ENCODE assay signal across 8 mouse cellular contexts in genomic region chrX:73228606-73229214, GRCm38 (mm10). TPM values are rescaled to one million over a fixed set of nuclear protein-coding genes. Genes with fewer than 3 reads are reported as not detected.
A peak's percentile ranks its signal among the peaks of the same experiment; 100 is the strongest.
DNase-seq lines count a peak whose midpoint lies in the region; ATAC-seq and TF ChIP-seq lines count a peak whose summit lies in the region.

No protein-coding gene starts in this region.

- peaks cover 36% of the 10 kb centered on the region for H3K27me3 ChIP-seq in Patski
- no peaks in the 10 kb centered on the region for H3K27me3 ChIP-seq in hindbrain, postnatal 0 days (ENCODE audit: insufficient read depth, low read length)
- H3K27me3 ChIP-seq in limb, embryonic 11.5 days (ENCODE audit: control insufficient read depth, insufficient read depth, low read length), result peaks cover 8% of the 10 kb centered on the region; the same call in 1 of the 2 replicates
- H3K27me3 ChIP-seq in midbrain, embryonic 12.5 days, result no peaks in the 10 kb centered on the region

- H3K4me3 ChIP-seq in gastrocnemius, adult 2 months, result peak overlapping the region; percentile 86
- peak overlapping the region; percentile 59 for H3K4me3 ChIP-seq in hindbrain, postnatal 0 days (ENCODE audit: low read length)
- H3K4me3 ChIP-seq in limb, embryonic 11.5 days (ENCODE audit: low read depth, low read length), result peak overlapping the region; percentile 55
- peak overlapping the region; percentile 67 for H3K4me3 ChIP-seq in midbrain, embryonic 12.5 days

- no peak for TF ChIP-seq CTCF in Patski (IDR thresholded peaks at IDR 0.05)
- no peak for TF ChIP-seq CTCF in gastrocnemius, adult 2 months (IDR thresholded peaks at IDR 0.05)
- peak; percentile 45 for TF ChIP-seq CTCF in hindbrain, postnatal 0 days (IDR thresholded peaks at IDR 0.05; ENCODE audit: low read depth)

- ATAC-seq in Patski, result peak; percentile 61
- ATAC-seq in hindbrain, postnatal 0 days, result peak; percentile 82
- ATAC-seq in limb, embryonic 11.5 days (ENCODE audit: insufficient number of reproducible peaks, low FRiP score, low TSS enrichment, low read depth), result peak; percentile 65
- ATAC-seq in midbrain, embryonic 12.5 days (ENCODE audit: low FRiP score, low read depth), result peak; percentile 55

- CTCF ChIA-PET in Patski (lab: Charles Lee), result no interaction called here

- DNase-seq in Patski (ENCODE audit: low read depth, low spot score), result no peak
- peak; percentile 66 to 71 for DNase-seq in cerebellum, postnatal 10 days
- DNase-seq in gastrocnemius, adult 2 months, result peak; percentile 79
- peak; percentile 69 for DNase-seq in hindbrain, postnatal 0 days (ENCODE audit: low spot score)
- peak; percentile 48 for DNase-seq in limb, embryonic 11.5 days (ENCODE audit: low spot score)
- peak; percentile 54 for DNase-seq in right cerebral cortex, postnatal 4 days
- DNase-seq in Muller cell, postnatal 12 days (ENCODE audit: inconsistent ontology term), result no peak

- peak overlapping the region; percentile 71 for H3K9ac ChIP-seq in hindbrain, postnatal 0 days (replicated peaks; ENCODE audit: low read length)
- H3K9ac ChIP-seq in limb, embryonic 11.5 days (ENCODE audit: low read length), result peak overlapping the region; percentile 68
- H3K9ac ChIP-seq in midbrain, embryonic 12.5 days (replicated peaks), result peak overlapping the region; percentile 68

- peak overlapping the region; percentile 96 for H3K27ac ChIP-seq in gastrocnemius, adult 2 months
- peak overlapping the region; percentile 96 for H3K27ac ChIP-seq in hindbrain, postnatal 0 days
- peak overlapping the region; percentile 42; the same call in 1 of the 2 replicates for H3K27ac ChIP-seq in limb, embryonic 11.5 days (replicated peaks; ENCODE audit: low read depth, low read length)
- H3K27ac ChIP-seq in midbrain, embryonic 12.5 days (replicated peaks), result peak overlapping the region; percentile 90

- no peaks in the 10 kb centered on the region for H3K4me1 ChIP-seq in hindbrain, postnatal 0 days (ENCODE audit: insufficient read depth, low read length)
- no peaks in the 10 kb centered on the region for H3K4me1 ChIP-seq in limb, embryonic 11.5 days (ENCODE audit: control insufficient read depth, insufficient read depth, low read length)
- H3K4me1 ChIP-seq in midbrain, embryonic 12.5 days, result no peaks in the 10 kb centered on the region

- intact Hi-C loops in gastrocnemius, adult 2 months (cut with DNase I), result no loop called here

- H3K4me2 ChIP-seq in hindbrain, postnatal 0 days (ENCODE audit: low read depth, low read length), result peak overlapping the region; percentile 58
- H3K4me2 ChIP-seq in limb, embryonic 11.5 days (ENCODE audit: low read depth, severe bottlenecking), result peak overlapping the region; percentile 69
- peak overlapping the region; percentile 74 for H3K4me2 ChIP-seq in midbrain, embryonic 12.5 days (replicated peaks)

- POLR2A ChIA-PET in Patski (lab: Charles Lee), result no interaction called here

- H3K36me3 ChIP-seq in hindbrain, postnatal 0 days (ENCODE audit: insufficient read depth, low read length), result no peaks in the 10 kb centered on the region
- H3K36me3 ChIP-seq in limb, embryonic 11.5 days (ENCODE audit: control insufficient read depth, insufficient read depth, low read length), result no peaks in the 10 kb centered on the region
- no peaks in the 10 kb centered on the region for H3K36me3 ChIP-seq in midbrain, embryonic 12.5 days

- 33% methylated on average over 37 of the region's 51 CpGs for WGBS in hindbrain, postnatal 0 days
- WGBS in limb, embryonic 11.5 days, result 12% methylated on average over 48 of the region's 51 CpGs
- 20% methylated on average over 38 of the region's 51 CpGs for WGBS in midbrain, embryonic 12.5 days

- H3K9me3 ChIP-seq in hindbrain, postnatal 0 days (ENCODE audit: low read length), result no peaks in the 10 kb centered on the region
- H3K9me3 ChIP-seq in limb, embryonic 11.5 days (ENCODE audit: control insufficient read depth, low read length), result no peaks in the 10 kb centered on the region
- H3K9me3 ChIP-seq in midbrain, embryonic 12.5 days, result no peaks in the 10 kb centered on the region

- in situ Hi-C loops in Patski (cut with MboI; ENCODE audit: low pct_unique_long_range_greater_than_20kb), result loop anchor here (25.0 kb wide), 2 partner anchors 166 to 209 kb away; partner anchors contain the start of genes Pnma3 and Trex2

RNA-seq across cellular contexts. Expression of gene F8a, which starts 0.6 kb away (rescaled TPM):
- polyA plus RNA-seq in Patski (2021), result 4.5 TPM
- 1 to 10 TPM; 5.6 to 6.6 TPM for total RNA-seq in gastrocnemius, adult 2 months (2021)
- total RNA-seq in hindbrain, postnatal 0 days (2014; rRNA removed), result 36.4 and 40.1 TPM in 2 replicates
- polyA plus RNA-seq in hindbrain, postnatal 0 days (2015; fragmentation: Nextera tagmentation; extraction: Ambion mirVana), result 32.9 and 33.7 TPM in 2 replicates
- 7.5 and 9.2 TPM in 2 replicates for polyA plus RNA-seq in limb, embryonic 11.5 days (2014; fragmentation: Nextera tagmentation; extraction: Ambion mirVana)
- polyA plus RNA-seq in midbrain, embryonic 12.5 days (2016; fragmentation: Nextera tagmentation; extraction: Ambion mirVana), result 23.1 and 23.2 TPM in 2 replicates

RNA-seq across cellular contexts. Expression of gene Xlr4c, which starts 14.2 kb away (rescaled TPM):
- not detected for polyA plus RNA-seq in Patski (2021)
- total RNA-seq in gastrocnemius, adult 2 months (2021), result not detected
- total RNA-seq in hindbrain, postnatal 0 days (2014; rRNA removed), result not detected in 2 replicates
- polyA plus RNA-seq in hindbrain, postnatal 0 days (2015; fragmentation: Nextera tagmentation; extraction: Ambion mirVana), result 0.31 and 0.53 TPM in 2 replicates
- not detected in 2 replicates for polyA plus RNA-seq in limb, embryonic 11.5 days (2014; fragmentation: Nextera tagmentation; extraction: Ambion mirVana)
- polyA plus RNA-seq in midbrain, embryonic 12.5 days (2016; fragmentation: Nextera tagmentation; extraction: Ambion mirVana), result not detected in 2 replicates

RNA-seq across cellular contexts. Expression of gene Xlr4b, which starts 14.6 kb away (rescaled TPM):
- polyA plus RNA-seq in Patski (2021), result not detected
- total RNA-seq in gastrocnemius, adult 2 months (2021), result not detected
- not detected in 2 replicates for total RNA-seq in hindbrain, postnatal 0 days (2014; rRNA removed)
- 0.26 and 0.63 TPM in 2 replicates for polyA plus RNA-seq in hindbrain, postnatal 0 days (2015; fragmentation: Nextera tagmentation; extraction: Ambion mirVana)
- 0.51 and 0.91 TPM in 2 replicates for polyA plus RNA-seq in limb, embryonic 11.5 days (2014; fragmentation: Nextera tagmentation; extraction: Ambion mirVana)
- polyA plus RNA-seq in midbrain, embryonic 12.5 days (2016; fragmentation: Nextera tagmentation; extraction: Ambion mirVana), result 0.43 and 0.70 TPM in 2 replicates

RNA-seq across cellular contexts. Expression of gene Xlr3c, which starts 36.5 kb away (rescaled TPM):
- polyA plus RNA-seq in Patski (2021), result not detected
- total RNA-seq in gastrocnemius, adult 2 months (2021), result under 1 TPM in 1 of 2 experiments, not detected in 1; 0.22 TPM
- not detected in 2 replicates for total RNA-seq in hindbrain, postnatal 0 days (2014; rRNA removed)
- polyA plus RNA-seq in hindbrain, postnatal 0 days (2015; fragmentation: Nextera tagmentation; extraction: Ambion mirVana), result 0.15 and 0.59 TPM in 2 replicates
- polyA plus RNA-seq in limb, embryonic 11.5 days (2014; fragmentation: Nextera tagmentation; extraction: Ambion mirVana), result 0.12 and 0.17 TPM in 2 replicates
- 0.37 TPM in 1 of 2 replicates, not detected in the other for polyA plus RNA-seq in midbrain, embryonic 12.5 days (2016; fragmentation: Nextera tagmentation; extraction: Ambion mirVana)

RNA-seq across cellular contexts. Expression of gene Xlr3b, which starts 36.7 kb away (rescaled TPM):
- not detected for polyA plus RNA-seq in Patski (2021)
- total RNA-seq in gastrocnemius, adult 2 months (2021), result 1 to 10 TPM in 1 of 2 experiments, under 1 TPM in 1; 0.17 to 4.8 TPM
- total RNA-seq in hindbrain, postnatal 0 days (2014; rRNA removed), result 4.9 and 5.8 TPM in 2 replicates
- 7.4 and 15.5 TPM in 2 replicates for polyA plus RNA-seq in hindbrain, postnatal 0 days (2015; fragmentation: Nextera tagmentation; extraction: Ambion mirVana)
- polyA plus RNA-seq in limb, embryonic 11.5 days (2014; fragmentation: Nextera tagmentation; extraction: Ambion mirVana), result 14.6 and 16.8 TPM in 2 replicates
- 14.1 and 16.1 TPM in 2 replicates for polyA plus RNA-seq in midbrain, embryonic 12.5 days (2016; fragmentation: Nextera tagmentation; extraction: Ambion mirVana)

Comparison
In these comparisons a context has a peak if more than half of its experiments do, and no peak if none do; other contexts are left out.
1. DNase-seq: peak in cerebellum, postnatal 10 days (2 of 2), gastrocnemius, adult 2 months (single experiment), hindbrain, postnatal 0 days (single experiment), limb, embryonic 11.5 days (single experiment) and right cerebral cortex, postnatal 4 days (single experiment); none in Patski (single experiment) and Muller cell, postnatal 12 days (single experiment).
2. H3K27ac ChIP-seq: peak in every context shown above with its lines; median percentile 96 in gastrocnemius, adult 2 months; 96 in hindbrain, postnatal 0 days; 90 in midbrain, embryonic 12.5 days; 42 in limb, embryonic 11.5 days.
3. Peak in every context shown above with its lines, with median percentiles within 50 percentile points of each other: ATAC-seq, H3K4me3 ChIP-seq, H3K4me2 ChIP-seq and H3K9ac ChIP-seq.